Mouse (Mus musculus) urinary bladder, postnatal 14 days (tissue): Measurements from ENCODE around the gene Nup160.

Source experiments
- DNase-seq: peaks from one replicate; pipeline ENCODE4 v3.0.0; 2021; ENCODE audit warnings: low spot score

Nup160 gene

DNA sequence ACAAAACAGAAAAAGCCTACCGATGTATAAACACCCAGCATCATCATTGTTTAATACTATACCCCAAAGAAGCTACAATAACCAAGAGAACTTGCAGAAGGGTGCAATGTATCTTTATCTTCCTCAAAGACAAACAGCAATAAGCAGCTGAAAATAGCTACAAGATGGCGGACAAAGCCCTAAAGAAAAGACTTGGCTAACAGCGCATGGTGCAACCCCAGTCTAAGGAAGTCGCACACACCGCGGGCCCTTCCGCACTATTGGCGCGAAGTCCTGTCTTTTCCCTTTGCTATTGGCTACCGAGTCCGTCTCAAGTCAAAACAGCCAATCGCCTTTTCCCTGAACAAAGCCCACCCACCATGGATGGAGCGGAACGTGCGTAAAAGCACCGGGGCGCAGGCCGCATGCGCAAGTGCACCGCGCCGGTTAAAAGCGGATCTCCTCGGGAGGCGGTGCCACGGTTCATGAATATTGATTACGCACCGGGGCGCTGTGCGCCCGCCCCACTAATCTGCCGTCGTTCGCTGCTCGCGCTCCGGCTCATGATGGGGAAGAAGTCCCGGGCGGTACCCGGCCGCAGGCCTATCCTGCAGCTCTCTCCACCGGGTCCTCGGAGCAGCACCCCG, 68.2 kb downstream of the Nup160 start, which contains the start of gene Fnbp4:
Fnbp4 (plus strand) TSS at position 318 of the 626 bp plus-strand sequence.
- peak; percentile 98 for DNase-seq

DNA sequence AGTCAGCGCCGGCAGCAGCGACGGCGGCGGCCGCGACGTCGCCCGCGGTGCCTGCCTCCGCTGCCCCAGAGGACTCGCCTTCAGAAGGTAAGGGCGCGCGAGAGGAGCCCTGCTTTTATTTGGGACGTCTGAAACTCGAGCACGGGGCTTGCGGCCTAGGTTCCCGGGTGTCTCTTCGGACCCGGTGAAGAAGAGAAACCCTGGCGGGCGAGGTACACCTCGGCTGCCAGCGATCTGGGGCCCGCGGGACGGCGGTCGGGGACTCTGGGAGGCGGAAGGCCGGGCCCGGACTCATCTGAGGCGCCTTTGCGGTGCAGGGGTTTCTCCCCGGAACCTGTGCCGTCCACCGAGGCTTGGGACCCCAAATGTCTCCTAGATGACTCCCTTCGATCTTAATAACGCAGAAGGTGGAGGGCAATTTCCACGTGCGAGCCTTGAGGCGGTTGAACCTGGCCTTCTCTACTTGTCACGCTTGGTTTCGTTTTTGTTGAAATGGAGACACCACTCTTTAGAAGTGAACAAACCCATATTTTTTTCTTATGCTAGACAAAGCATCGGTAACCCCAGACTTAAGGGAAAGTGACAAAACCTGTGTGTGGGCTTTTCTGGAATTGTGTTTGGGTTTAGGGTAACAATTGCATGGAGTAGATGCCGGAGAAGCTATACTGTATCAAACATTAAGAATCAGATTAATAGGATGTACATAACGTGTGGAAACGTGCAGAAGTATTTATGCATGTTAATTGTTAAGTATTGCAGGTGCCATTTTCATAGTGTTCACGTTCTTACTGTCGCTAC, 68.9 kb downstream of the Nup160 start:
- DNase-seq = no peak

DNA sequence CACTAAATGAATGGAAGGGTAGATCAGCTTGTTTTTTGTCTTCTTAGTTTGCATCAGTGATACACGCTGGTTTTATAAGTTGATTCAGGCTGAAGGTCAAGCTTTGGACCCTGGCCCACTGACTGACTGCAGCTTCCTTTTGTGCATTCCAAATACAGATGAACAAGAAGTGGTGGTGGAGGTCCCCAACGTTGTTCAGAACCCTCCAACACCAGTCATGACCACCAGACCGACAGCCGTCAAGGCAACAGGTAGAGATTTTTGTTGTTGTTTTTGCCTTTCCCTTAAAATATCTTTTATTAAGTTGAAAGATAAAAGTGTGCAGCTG, 69.5 kb downstream of the Nup160 start:
- DNase-seq = no peak

- no peak for DNase-seq
Measured at GRCm38 (mm10) chr2:90747131-90747530, 70.1 kb downstream of the Nup160 start.

DNA sequence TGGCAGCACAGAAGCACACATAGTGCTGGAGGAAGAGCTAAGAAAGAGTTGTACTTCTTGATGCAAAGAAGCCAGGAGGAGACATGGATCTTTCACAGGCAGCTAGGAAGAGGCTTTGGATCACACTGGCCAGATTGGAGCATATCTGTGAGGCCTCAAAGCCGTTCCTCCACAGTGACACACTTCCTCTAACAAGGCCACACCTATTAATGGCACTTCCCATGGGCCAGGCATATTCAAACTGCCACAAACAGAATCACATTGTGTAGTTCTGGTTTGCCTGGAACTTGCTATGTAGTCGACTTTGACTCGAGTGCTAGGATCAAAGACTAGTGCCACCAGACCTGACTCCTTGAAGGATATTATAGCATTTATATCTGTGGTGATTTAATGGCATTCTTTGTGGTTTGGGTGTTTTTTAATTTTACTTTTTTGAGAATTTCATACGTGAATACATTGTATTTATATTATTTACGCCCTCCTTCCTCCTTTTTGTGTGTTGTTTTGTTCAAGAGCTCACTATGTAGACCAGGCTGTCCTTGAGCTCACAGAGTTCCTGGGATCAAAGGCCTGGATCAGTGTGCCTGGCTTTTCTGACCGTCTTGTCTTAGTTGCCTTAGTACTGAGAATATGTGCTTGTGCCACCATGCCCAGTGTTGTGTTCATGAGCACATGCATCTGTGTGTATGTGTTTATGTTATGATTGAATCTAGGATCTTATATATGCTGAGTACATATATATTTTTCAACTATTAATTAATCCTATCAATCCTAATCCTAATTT, 72.9 kb downstream of the Nup160 start:
- DNase-seq = no peak

GRCm38 (mm10) chr2:90753565-90753964, 76.5 kb downstream of the Nup160 start:
- DNase-seq = no peak

GRCm38 (mm10) chr2:90754188-90754587, 77.2 kb downstream of the Nup160 start:
- DNase-seq = no peak

- no peak for DNase-seq
Measured at GRCm38 (mm10) chr2:90765123-90765522, 88.1 kb downstream of the Nup160 start.

- DNase-seq = no peak
Measured at GRCm38 (mm10) chr2:90781323-90781722, 104.3 kb downstream of the Nup160 start.

DNA sequence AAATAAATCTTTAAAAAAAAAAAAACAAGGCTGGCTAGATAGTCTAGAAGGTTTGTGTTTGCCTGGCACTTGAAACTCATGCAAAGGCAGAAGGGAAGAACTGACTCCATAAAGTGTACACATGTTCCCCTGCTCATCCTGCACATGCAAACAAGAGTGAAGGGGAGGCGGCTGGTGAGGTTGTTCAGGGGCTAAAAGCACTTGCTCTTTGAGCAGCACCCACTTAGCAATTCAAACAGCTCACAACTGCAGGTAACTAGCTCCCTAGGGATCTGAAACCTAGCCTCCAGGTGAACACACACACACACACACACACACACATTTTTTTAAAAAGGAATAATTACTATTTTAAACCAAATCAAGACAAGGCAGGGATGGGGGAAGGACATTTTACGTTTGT, 104.9 kb downstream of the Nup160 start:
- DNase-seq = no peak

- peak; percentile 24 for DNase-seq
Measured at GRCm38 (mm10) chr2:90782458-90782857, 105.4 kb downstream of the Nup160 start, which contains the start of gene Agbl2. Gene Agbl2, plus strand, starts transcription at chr2:90782727.

GRCm38 (mm10) chr2:90782901-90783486, 106.0 kb downstream of the Nup160 start:
- peak; percentile 6 for DNase-seq
